Comparison of ENCODE assay signal across 11 mouse cellular contexts in genomic region chr9:114855327-114855726, GRCm38 (mm10). TPM values are rescaled to one million over a fixed set of nuclear protein-coding genes. Genes with fewer than 3 reads are reported as not detected.
DNase-seq lines count a peak whose midpoint lies in the region; ATAC-seq and TF ChIP-seq lines count a peak whose summit lies in the region.
"Had no signal": no experiment of that assay in that cellular context is flagged by ENCODE, and none has a peak within 500 bp of the region (broad histone marks: within the 10 kb centered on the region; RNA-seq: fewer than 3 reads in every experiment).

No protein-coding gene starts in this region.

- no peak overlapping the region for H3K9ac ChIP-seq in midbrain, embryonic 14.5 days (replicated peaks; ENCODE audit: low read length)

- H3K4me2 ChIP-seq in midbrain, embryonic 14.5 days (ENCODE audit: low read length), result no peak overlapping the region
- H3K4me2 ChIP-seq: heart, embryonic 11.5 days; limb, embryonic 12.5 days had no signal

- peak; percentile 35 for DNase-seq in kidney, adult 2 months
- DNase-seq in kidney, adult 8-10 months, result no peak
- peak; percentile 89 for DNase-seq in brain, adult 2 months (ENCODE audit: low read depth, low spot score)
- DNase-seq in layer of hippocampus, adult 18-20 months (ENCODE audit: low spot score in 2 of 2), result peak; percentile 50 to 72
- peak; percentile 18 for DNase-seq in right cerebral cortex, postnatal 14 days
- DNase-seq in midbrain, embryonic 14.5 days, result no peak
- no peak for DNase-seq in heart, adult 8-10 months (ENCODE audit: low spot score)
- DNase-seq in spleen, postnatal 10 days (ENCODE audit: low spot score in 2 of 2), result no peak
- DNase-seq: cerebellum, postnatal 36 days had no signal

- no peaks in the 10 kb centered on the region for H3K4me1 ChIP-seq in kidney, adult 2 months (ENCODE audit: control insufficient read depth, insufficient read depth, low read length)
- H3K4me1 ChIP-seq in midbrain, embryonic 14.5 days (ENCODE audit: control insufficient read depth, insufficient read depth, low read length), result no peaks in the 10 kb centered on the region

- no peaks in the 10 kb centered on the region for H3K27me3 ChIP-seq in kidney, adult 2 months (replicated peaks; ENCODE audit: control insufficient read depth, insufficient read depth, low read length)
- H3K27me3 ChIP-seq in midbrain, embryonic 14.5 days (ENCODE audit: control insufficient read depth, insufficient read depth, low read length), result no peaks in the 10 kb centered on the region
- H3K27me3 ChIP-seq: limb, embryonic 12.5 days had no signal

- H3K27ac ChIP-seq in kidney, adult 2 months (ENCODE audit: insufficient read depth, low read depth, low read length), result no peak overlapping the region
- H3K27ac ChIP-seq in midbrain, embryonic 14.5 days (replicated peaks; ENCODE audit: low read depth, low read length), result no peak overlapping the region
- H3K27ac ChIP-seq: limb, embryonic 12.5 days had no signal

- ATAC-seq in midbrain, embryonic 14.5 days (ENCODE audit: low FRiP score, low TSS enrichment), result no peak

- 27% methylated on average over 11 of the region's 11 CpGs for WGBS in kidney, adult 2 months
- WGBS in midbrain, embryonic 14.5 days, result 78% methylated on average over 11 of the region's 11 CpGs

- H3K36me3 ChIP-seq in kidney, adult 2 months (ENCODE audit: control insufficient read depth, insufficient read depth, low read length), result no peaks in the 10 kb centered on the region
- no peaks in the 10 kb centered on the region for H3K36me3 ChIP-seq in midbrain, embryonic 14.5 days (ENCODE audit: control insufficient read depth, insufficient read depth, low read length)
- H3K36me3 ChIP-seq: limb, embryonic 12.5 days had no signal

- H3K9me3 ChIP-seq in midbrain, embryonic 14.5 days (ENCODE audit: control insufficient read depth, low read length), result no peaks in the 10 kb centered on the region
- H3K9me3 ChIP-seq: limb, embryonic 12.5 days had no signal

- peak; percentile 35; the same call in 1 of the 2 replicates for TF ChIP-seq CTCF in kidney, adult 2 months (conservative IDR thresholded peaks at IDR 0.05; ENCODE audit: insufficient read depth, insufficient read length, low read depth, low read length)

- TF ChIP-seq POLR2A in kidney, adult 2 months (IDR thresholded peaks at IDR 0.05; ENCODE audit: low read depth, low read length), result no peak

- no peak overlapping the region for H3K4me3 ChIP-seq in kidney, adult 2 months (ENCODE audit: insufficient read depth, low read depth, low read length)
- no peak overlapping the region for H3K4me3 ChIP-seq in midbrain, embryonic 14.5 days (replicated peaks; ENCODE audit: low read depth, low read length)
- H3K4me3 ChIP-seq: limb, embryonic 12.5 days had no signal

RNA-seq across cellular contexts. Expression of gene Cmtm8, which starts 11.4 kb away (rescaled TPM):
- 30.5 and 38.1 TPM in 2 replicates for polyA plus RNA-seq in kidney, adult 2 months (2012; rRNA removed)
- 1 to 10 TPM; 1.3 to 2.5 TPM for total RNA-seq in layer of hippocampus, adult 18-20 months (2021)
- polyA plus RNA-seq in midbrain, embryonic 14.5 days (2014; fragmentation: Nextera tagmentation; extraction: Ambion mirVana), result 4.4 and 6.1 TPM in 2 replicates
- 10 to 100 TPM; 11.5 to 12.5 (median 11.7) TPM for total RNA-seq in heart, adult 8-10 months (2022)

Comparison
In these comparisons a context has a peak if more than half of its experiments do, and no peak if none do; other contexts are left out.
1. DNase-seq: peak in kidney, adult 2 months (single experiment), brain, adult 2 months (single experiment), layer of hippocampus, adult 18-20 months (2 of 2) and right cerebral cortex, postnatal 14 days (single experiment); none in kidney, adult 8-10 months (0 of 2), midbrain, embryonic 14.5 days (single experiment), heart, adult 8-10 months (single experiment) and spleen, postnatal 10 days (0 of 2).